Mouse (Mus musculus): ENCODE data around the gene Kif3b. TPM values are rescaled to one million over a fixed set of nuclear protein-coding genes. Genes with fewer than 3 reads are reported as not detected.
A peak's percentile ranks its signal among the peaks of the same experiment; 100 is the strongest.

Kif3b gene
- polyA plus RNA-seq, 1 experiment from 2014 or later = 3.2 TPM

- Histone ChIP-seq H3K9ac (ENCODE audit: low read depth, low read length) (no peak overlapping the region), H3K27ac (ENCODE audit: low read depth, low read length) (no peak overlapping the region), H3K27me3 (replicated peaks; ENCODE audit: control insufficient read depth, insufficient read depth, low read length) (no peaks in the 10 kb centered on the region), H3K4me1 (replicated peaks; ENCODE audit: control insufficient read depth, insufficient read depth, low read length) (peaks cover 4% of the 10 kb centered on the region; the same call in 1 of the 2 replicates), H3K36me3 (ENCODE audit: control insufficient read depth, insufficient read depth, low read length) (no peaks in the 10 kb centered on the region), H3K4me3 (ENCODE audit: low read depth, low read length) (no peak overlapping the region), H3K9me3 (ENCODE audit: control insufficient read depth, low read length) (no peaks in the 10 kb centered on the region), H3K4me2 (no peak overlapping the region)
- WGBS = 75% methylated on average over 6 of the region's 6 CpGs
- ATAC-seq (replicated peaks; ENCODE audit: low FRiP score) (no peak), DNase-seq (ENCODE audit: low spot score) (no peak)
Observed at GRCm38 (mm10) chr2:153287835-153288234, 3.4 kb upstream of the Kif3b start.

GRCm38 (mm10) chr2:153292305-153292861, 1.2 kb downstream of the Kif3b start:
- Histone ChIP-seq H3K27ac (ENCODE audit: low read depth, low read length) (0 out of 2 replicates have a peak overlapping the region, but pooled peaks have one; percentile 46), H3K4me2 (peak overlapping the region; percentile 90), H3K4me1 (replicated peaks; ENCODE audit: control insufficient read depth, insufficient read depth, low read length) (peaks cover 4% of the 10 kb centered on the region; the same call in 1 of the 2 replicates), H3K4me3 (ENCODE audit: low read depth, low read length) (peak overlapping the region; percentile 93), H3K9me3 (ENCODE audit: control insufficient read depth, low read length) (no peaks in the 10 kb centered on the region), H3K36me3 (ENCODE audit: control insufficient read depth, insufficient read depth, low read length) (no peaks in the 10 kb centered on the region), H3K27me3 (replicated peaks; ENCODE audit: control insufficient read depth, insufficient read depth, low read length) (no peaks in the 10 kb centered on the region), H3K9ac (ENCODE audit: low read depth, low read length) (peak overlapping the region; percentile 81; the same call in 1 of the 2 replicates)
- WGBS = 34% methylated on average over 7 of the region's 7 CpGs
- ATAC-seq (replicated peaks; ENCODE audit: low FRiP score) (peak; percentile 70), DNase-seq (ENCODE audit: low spot score) (no peak)

GRCm38 (mm10) chr2:153295196-153295595, 4.0 kb downstream of the Kif3b start:
- ATAC-seq (replicated peaks; ENCODE audit: low FRiP score) = no peak
- Histone ChIP-seq H3K4me3 (ENCODE audit: low read depth, low read length) (no peak overlapping the region), H3K27ac (ENCODE audit: low read depth, low read length) (no peak overlapping the region), H3K4me1 (replicated peaks; ENCODE audit: control insufficient read depth, insufficient read depth, low read length) (peaks cover 13% of the 10 kb centered on the region), H3K4me2 (no peak overlapping the region), H3K36me3 (ENCODE audit: control insufficient read depth, insufficient read depth, low read length) (no peaks in the 10 kb centered on the region), H3K9ac (ENCODE audit: low read depth, low read length) (no peak overlapping the region), H3K27me3 (replicated peaks; ENCODE audit: control insufficient read depth, insufficient read depth, low read length) (no peaks in the 10 kb centered on the region), H3K9me3 (ENCODE audit: control insufficient read depth, low read length) (no peaks in the 10 kb centered on the region)
- 91% methylated on average over 4 of the region's 4 CpGs for WGBS
- no peak for DNase-seq (ENCODE audit: low spot score)

GRCm38 (mm10) chr2:153297771-153298170, 6.6 kb downstream of the Kif3b start:
- 89% methylated on average over 4 of the region's 4 CpGs for WGBS
- DNase-seq (ENCODE audit: low spot score) = no peak
- H3K27me3 ChIP-seq (replicated peaks; ENCODE audit: control insufficient read depth, insufficient read depth, low read length) = no peaks in the 10 kb centered on the region

GRCm38 (mm10) chr2:153298460-153298859, 7.2 kb downstream of the Kif3b start:
- no peak overlapping the region for H3K4me3 ChIP-seq (ENCODE audit: low read depth, low read length)
- no peaks in the 10 kb centered on the region for H3K36me3 ChIP-seq (ENCODE audit: control insufficient read depth, insufficient read depth, low read length)
- H3K27me3 ChIP-seq (replicated peaks; ENCODE audit: control insufficient read depth, insufficient read depth, low read length) = no peaks in the 10 kb centered on the region
- no peak overlapping the region for H3K4me2 ChIP-seq
- peaks cover 9% of the 10 kb centered on the region for H3K4me1 ChIP-seq (replicated peaks; ENCODE audit: control insufficient read depth, insufficient read depth, low read length)
- DNase-seq (ENCODE audit: low spot score) (no peak), ATAC-seq (replicated peaks; ENCODE audit: low FRiP score) (no peak)
- H3K27ac ChIP-seq (ENCODE audit: low read depth, low read length) = no peak overlapping the region
- no peaks in the 10 kb centered on the region for H3K9me3 ChIP-seq (ENCODE audit: control insufficient read depth, low read length)
- H3K9ac ChIP-seq (ENCODE audit: low read depth, low read length) = no peak overlapping the region
- WGBS = 53% methylated on average over 4 of the region's 4 CpGs

More at GRCm38 (mm10) chr2:153297771-153298170, 6.6 kb downstream of the Kif3b start:
- no peak overlapping the region for H3K4me3 ChIP-seq (ENCODE audit: low read depth, low read length)
- H3K9me3 ChIP-seq (ENCODE audit: control insufficient read depth, low read length) = no peaks in the 10 kb centered on the region
- no peak overlapping the region for H3K27ac ChIP-seq (ENCODE audit: low read depth, low read length)
- peaks cover 9% of the 10 kb centered on the region for H3K4me1 ChIP-seq (replicated peaks; ENCODE audit: control insufficient read depth, insufficient read depth, low read length)
- no peak overlapping the region for H3K4me2 ChIP-seq
- H3K9ac ChIP-seq (ENCODE audit: low read depth, low read length) = no peak overlapping the region
- ATAC-seq (replicated peaks; ENCODE audit: low FRiP score) = no peak
- no peaks in the 10 kb centered on the region for H3K36me3 ChIP-seq (ENCODE audit: control insufficient read depth, insufficient read depth, low read length)

GRCm38 (mm10) chr2:153298863-153299262, 7.7 kb downstream of the Kif3b start:
- Histone ChIP-seq H3K27me3 (replicated peaks; ENCODE audit: control insufficient read depth, insufficient read depth, low read length) (no peaks in the 10 kb centered on the region), H3K4me2 (no peak overlapping the region), H3K4me3 (ENCODE audit: low read depth, low read length) (no peak overlapping the region), H3K27ac (ENCODE audit: low read depth, low read length) (no peak overlapping the region), H3K9me3 (ENCODE audit: control insufficient read depth, low read length) (no peaks in the 10 kb centered on the region), H3K36me3 (ENCODE audit: control insufficient read depth, insufficient read depth, low read length) (no peaks in the 10 kb centered on the region), H3K4me1 (replicated peaks; ENCODE audit: control insufficient read depth, insufficient read depth, low read length) (peaks cover 9% of the 10 kb centered on the region), H3K9ac (ENCODE audit: low read depth, low read length) (no peak overlapping the region)
- no peak for DNase-seq (ENCODE audit: low spot score)
- WGBS = 52% methylated on average over 4 of the region's 4 CpGs
- ATAC-seq (replicated peaks; ENCODE audit: low FRiP score) = no peak

GRCm38 (mm10) chr2:153301123-153301522, 9.9 kb downstream of the Kif3b start:
- Histone ChIP-seq H3K36me3 (ENCODE audit: control insufficient read depth, insufficient read depth, low read length) (no peaks in the 10 kb centered on the region), H3K4me3 (ENCODE audit: low read depth, low read length) (no peak overlapping the region), H3K4me2 (no peak overlapping the region), H3K27me3 (replicated peaks; ENCODE audit: control insufficient read depth, insufficient read depth, low read length) (no peaks in the 10 kb centered on the region), H3K9ac (ENCODE audit: low read depth, low read length) (no peak overlapping the region), H3K27ac (ENCODE audit: low read depth, low read length) (no peak overlapping the region), H3K9me3 (ENCODE audit: control insufficient read depth, low read length) (no peaks in the 10 kb centered on the region), H3K4me1 (replicated peaks; ENCODE audit: control insufficient read depth, insufficient read depth, low read length) (peaks cover 9% of the 10 kb centered on the region)
- 94% methylated on average over 5 of the region's 5 CpGs for WGBS
- ATAC-seq (replicated peaks; ENCODE audit: low FRiP score) (no peak), DNase-seq (ENCODE audit: low spot score) (no peak)

- Histone ChIP-seq H3K4me2 (no peak overlapping the region), H3K27me3 (replicated peaks; ENCODE audit: control insufficient read depth, insufficient read depth, low read length) (no peaks in the 10 kb centered on the region), H3K4me3 (ENCODE audit: low read depth, low read length) (no peak overlapping the region), H3K4me1 (replicated peaks; ENCODE audit: control insufficient read depth, insufficient read depth, low read length) (peaks cover 2% of the 10 kb centered on the region; the same call in 1 of the 2 replicates), H3K27ac (ENCODE audit: low read depth, low read length) (no peak overlapping the region), H3K9me3 (ENCODE audit: control insufficient read depth, low read length) (no peaks in the 10 kb centered on the region), H3K36me3 (ENCODE audit: control insufficient read depth, insufficient read depth, low read length) (no peaks in the 10 kb centered on the region), H3K9ac (ENCODE audit: low read depth, low read length) (no peak overlapping the region)
- WGBS = 70% methylated on average over 6 of the region's 6 CpGs
- no peak for ATAC-seq (replicated peaks; ENCODE audit: low FRiP score)
- DNase-seq (ENCODE audit: low spot score) = no peak
Observed at GRCm38 (mm10) chr2:153305240-153305639, 14.0 kb downstream of the Kif3b start.

- no peaks in the 10 kb centered on the region for H3K36me3 ChIP-seq (ENCODE audit: control insufficient read depth, insufficient read depth, low read length)
- peaks cover 2% of the 10 kb centered on the region; the same call in 1 of the 2 replicates for H3K4me1 ChIP-seq (replicated peaks; ENCODE audit: control insufficient read depth, insufficient read depth, low read length)
- H3K9me3 ChIP-seq (ENCODE audit: control insufficient read depth, low read length) = no peaks in the 10 kb centered on the region
- H3K4me2 ChIP-seq = no peak overlapping the region
- H3K27me3 ChIP-seq (replicated peaks; ENCODE audit: control insufficient read depth, insufficient read depth, low read length) = no peaks in the 10 kb centered on the region
- 88% methylated on average over 7 of the region's 7 CpGs for WGBS
- ATAC-seq (replicated peaks; ENCODE audit: low FRiP score) (no peak), DNase-seq (ENCODE audit: low spot score) (no peak)
- H3K27ac ChIP-seq (ENCODE audit: low read depth, low read length) = no peak overlapping the region
- no peak overlapping the region for H3K4me3 ChIP-seq (ENCODE audit: low read depth, low read length)
- no peak overlapping the region for H3K9ac ChIP-seq (ENCODE audit: low read depth, low read length)
Observed at GRCm38 (mm10) chr2:153308586-153308985, 17.4 kb downstream of the Kif3b start.
